8 mouse cellular contexts compared by ENCODE assay signal in the genomic region with DNA sequence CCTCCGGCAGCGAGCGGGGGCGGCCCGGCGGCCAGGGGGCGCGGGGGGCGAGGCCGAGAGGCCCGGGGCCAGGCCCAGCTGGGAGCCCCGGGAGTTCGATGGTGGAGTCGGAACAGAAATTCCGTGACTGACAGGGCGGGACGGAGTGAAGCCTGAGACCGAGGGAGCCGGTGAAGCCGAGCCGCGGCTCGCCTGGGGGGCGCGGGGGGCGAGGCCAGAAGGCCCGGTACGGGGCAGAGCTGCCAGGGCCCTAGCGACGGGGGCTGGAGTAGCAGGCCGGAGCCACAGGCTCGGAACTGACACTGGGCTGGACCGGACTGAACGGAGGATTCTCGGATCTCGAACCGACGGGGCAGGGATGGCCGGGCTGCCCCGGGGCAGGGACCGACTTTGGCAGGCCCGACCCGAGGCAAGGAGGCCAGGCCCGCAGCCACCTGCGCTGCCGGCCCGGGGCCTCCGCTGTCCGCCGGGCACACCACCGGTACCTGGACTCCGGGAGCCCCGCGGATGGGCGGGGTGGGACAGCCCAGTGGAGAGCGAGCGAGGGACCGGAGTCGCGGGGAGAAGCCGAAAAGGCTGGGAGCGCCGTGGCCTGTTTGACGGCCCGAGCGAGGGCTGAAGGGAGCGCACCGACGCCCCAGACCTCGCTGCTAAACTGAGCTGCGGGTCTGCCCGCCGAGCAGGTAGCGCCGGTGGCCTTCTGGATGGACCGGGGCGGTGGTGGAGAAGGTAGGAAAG. TPM values are rescaled to one million over a fixed set of nuclear protein-coding genes. Genes with fewer than 3 reads are reported as not detected.
DNase-seq lines count a peak whose midpoint lies in the region; ATAC-seq and TF ChIP-seq lines count a peak whose summit lies in the region.

No protein-coding gene starts in this region.

- WGBS in forebrain, embryonic 11.5 days: under 1% methylated on average over 68 of the region's 77 CpGs
- WGBS in lung, postnatal 0 days: under 1% methylated on average over 54 of the region's 77 CpGs

- peak overlapping the region; percentile 98 for H3K9ac ChIP-seq in forebrain, embryonic 11.5 days (ENCODE audit: low read length)
- peak overlapping the region; percentile 98 for H3K9ac ChIP-seq in lung, postnatal 0 days (replicated peaks; ENCODE audit: low read depth)

- peak overlapping the region; percentile 95 for H3K4me3 ChIP-seq in forebrain, embryonic 11.5 days (ENCODE audit: low read depth, low read length)
- peak overlapping the region; percentile 93 for H3K4me3 ChIP-seq in lung, postnatal 0 days (ENCODE audit: low read depth, low read length)

- intact Hi-C loops in heart, postnatal 14 days (cut with DNase I): no loop called here

- no peaks in the 10 kb centered on the region for H3K9me3 ChIP-seq in forebrain, embryonic 11.5 days (ENCODE audit: control insufficient read depth, low read length)
- H3K9me3 ChIP-seq in lung, postnatal 0 days (ENCODE audit: low read length): no peaks in the 10 kb centered on the region

- peak; percentile 41; the same call in 1 of the 2 replicates for TF ChIP-seq CTCF in brain, embryonic 14.5 days (IDR thresholded peaks at IDR 0.05; ENCODE audit: borderline replicate concordance, extremely low read depth, insufficient read depth, insufficient read length)
- TF ChIP-seq CTCF in lung, postnatal 0 days (IDR thresholded peaks at IDR 0.05): peak; percentile 59

- no peak for TF ChIP-seq POLR2A in brain, embryonic 14.5 days (IDR thresholded peaks at IDR 0.05; ENCODE audit: borderline replicate concordance, extremely low read depth, insufficient read depth, insufficient read length, poor library complexity, severe bottlenecking)

- H3K4me1 ChIP-seq in forebrain, embryonic 11.5 days (replicated peaks; ENCODE audit: control insufficient read depth, insufficient read depth, low read length): peaks cover 8% of the 10 kb centered on the region; the same call in 1 of the 2 replicates
- H3K4me1 ChIP-seq in lung, postnatal 0 days (ENCODE audit: insufficient read depth, low read depth, low read length): peaks cover 15% of the 10 kb centered on the region; the same call in 1 of the 2 replicates

- TF ChIP-seq EP300 in lung, postnatal 0 days (IDR thresholded peaks at IDR 0.05): no peak

- peaks cover 4% of the 10 kb centered on the region; the same call in 1 of the 2 replicates for H3K36me3 ChIP-seq in forebrain, embryonic 11.5 days (ENCODE audit: control insufficient read depth, insufficient read depth, low read length)
- H3K36me3 ChIP-seq in lung, postnatal 0 days (ENCODE audit: insufficient read depth, low read length): peaks cover 5% of the 10 kb centered on the region; the same call in 1 of the 2 replicates

- H3K27me3 ChIP-seq in forebrain, embryonic 11.5 days (ENCODE audit: control insufficient read depth, insufficient read depth, low read length): no peaks in the 10 kb centered on the region
- no peaks in the 10 kb centered on the region for H3K27me3 ChIP-seq in lung, postnatal 0 days (replicated peaks; ENCODE audit: insufficient read depth, low read length)

- peak; percentile 77 for ATAC-seq in forebrain, embryonic 11.5 days (replicated peaks; ENCODE audit: low FRiP score)
- ATAC-seq in lung, postnatal 0 days: peak; percentile 76

- DNase-seq in ES-CJ7 (ENCODE audit: low read depth, low spot score): peak; percentile 57
- DNase-seq in brain, embryonic 14.5 days (ENCODE audit: low read depth): peak; percentile 72
- DNase-seq in forebrain, embryonic 11.5 days (ENCODE audit: low spot score): peak; percentile 89
- peak; percentile 77 to 83 for DNase-seq in heart, postnatal 14 days
- peak; percentile 50 to 52 for DNase-seq in layer of hippocampus, adult 8-10 months (ENCODE audit: low spot score in 2 of 2)
- peak; percentile 79 for DNase-seq in lung, postnatal 0 days (ENCODE audit: low spot score)
- peak; percentile 90 for DNase-seq in ovary, postnatal 10 days (ENCODE audit: low spot score)
- DNase-seq in thymus, postnatal 36 days: peak; percentile 74 to 76

- peak overlapping the region; percentile 95 for H3K27ac ChIP-seq in forebrain, embryonic 11.5 days (ENCODE audit: low read depth, low read length)
- H3K27ac ChIP-seq in lung, postnatal 0 days (ENCODE audit: low read length): peak overlapping the region; percentile 98

- peak overlapping the region; percentile 86 for H3K4me2 ChIP-seq in forebrain, embryonic 11.5 days (ENCODE audit: low read depth, low read length, severe bottlenecking)
- peak overlapping the region; percentile 84 for H3K4me2 ChIP-seq in lung, postnatal 0 days (replicated peaks; ENCODE audit: low read depth, low read length)

RNA-seq across cellular contexts. Expression of gene Lrrc41, which starts 0.7 kb away (rescaled TPM):
- polyA plus RNA-seq in brain, embryonic 14.5 days (2012; rRNA removed): 59.2 and 59.6 TPM in 2 replicates
- 70.1 and 71.4 TPM in 2 replicates for polyA plus RNA-seq in forebrain, embryonic 11.5 days (2014; fragmentation: Nextera tagmentation; extraction: Ambion mirVana)
- 10 to 100 TPM; 30.7 to 31.5 TPM for total RNA-seq in heart, postnatal 14 days (2021)
- total RNA-seq in layer of hippocampus, adult 8-10 months (2022): 10 to 100 TPM; 45.7 to 49.3 (median 47.9) TPM
- polyA plus RNA-seq in lung, postnatal 0 days (2015; fragmentation: Nextera tagmentation; extraction: Ambion mirVana): 46.1 and 49.0 TPM in 2 replicates

RNA-seq across cellular contexts. Expression of gene Uqcrh, which starts 0.9 kb away (rescaled TPM):
- polyA plus RNA-seq in brain, embryonic 14.5 days (2012; rRNA removed): 362 and 404 TPM in 2 replicates
- 385 TPM in 2 replicates for polyA plus RNA-seq in forebrain, embryonic 11.5 days (2014; fragmentation: Nextera tagmentation; extraction: Ambion mirVana)
- total RNA-seq in heart, postnatal 14 days (2021): 1,000 to 10,000 TPM; 1,830 to 1,899 TPM
- total RNA-seq in layer of hippocampus, adult 8-10 months (2022): 100 to 1,000 TPM; 402 to 415 (median 406) TPM
- 423 and 444 TPM in 2 replicates for polyA plus RNA-seq in lung, postnatal 0 days (2015; fragmentation: Nextera tagmentation; extraction: Ambion mirVana)

RNA-seq across cellular contexts. Expression of gene Nsun4, which starts 22.1 kb away (rescaled TPM):
- 8.1 and 8.2 TPM in 2 replicates for polyA plus RNA-seq in brain, embryonic 14.5 days (2012; rRNA removed)
- polyA plus RNA-seq in forebrain, embryonic 11.5 days (2014; fragmentation: Nextera tagmentation; extraction: Ambion mirVana): 16.4 and 17.4 TPM in 2 replicates
- total RNA-seq in heart, postnatal 14 days (2021): 10 to 100 TPM; 24.4 to 25.6 TPM
- 10 to 100 TPM; 10.6 to 11.8 (median 11.7) TPM for total RNA-seq in layer of hippocampus, adult 8-10 months (2022)
- 33.7 and 37.9 TPM in 2 replicates for polyA plus RNA-seq in lung, postnatal 0 days (2015; fragmentation: Nextera tagmentation; extraction: Ambion mirVana)

RNA-seq across cellular contexts. Expression of gene Rad54l, which starts 47.7 kb away (rescaled TPM):
- 8.1 and 13.1 TPM in 2 replicates for polyA plus RNA-seq in brain, embryonic 14.5 days (2012; rRNA removed)
- 79.1 and 79.2 TPM in 2 replicates for polyA plus RNA-seq in forebrain, embryonic 11.5 days (2014; fragmentation: Nextera tagmentation; extraction: Ambion mirVana)
- 1 to 10 TPM in 1 of 2 experiments, under 1 TPM in 1; 0.81 to 1.5 TPM for total RNA-seq in heart, postnatal 14 days (2021)
- 1 to 10 TPM in 1 of 4 experiments, under 1 TPM in 3; 0.41 to 1.1 (median 0.72) TPM for total RNA-seq in layer of hippocampus, adult 8-10 months (2022)
- polyA plus RNA-seq in lung, postnatal 0 days (2015; fragmentation: Nextera tagmentation; extraction: Ambion mirVana): 1.5 and 2.2 TPM in 2 replicates

RNA-seq across cellular contexts. Expression of gene Pomgnt1, which starts 47.8 kb away (rescaled TPM):
- 73.2 and 79.8 TPM in 2 replicates for polyA plus RNA-seq in brain, embryonic 14.5 days (2012; rRNA removed)
- 54.9 and 58.8 TPM in 2 replicates for polyA plus RNA-seq in forebrain, embryonic 11.5 days (2014; fragmentation: Nextera tagmentation; extraction: Ambion mirVana)
- total RNA-seq in heart, postnatal 14 days (2021): 10 to 100 TPM; 69.3 to 74.1 TPM
- total RNA-seq in layer of hippocampus, adult 8-10 months (2022): 10 to 100 TPM; 69.7 to 76.0 (median 72.0) TPM
- 40.7 and 40.8 TPM in 2 replicates for polyA plus RNA-seq in lung, postnatal 0 days (2015; fragmentation: Nextera tagmentation; extraction: Ambion mirVana)

Comparison
In these comparisons a context has a peak if more than half of its experiments do, and no peak if none do; other contexts are left out.
1. Peak in every context shown above with its lines: DNase-seq, ATAC-seq, H3K4me3 ChIP-seq and H3K27ac ChIP-seq.